Mouse (Mus musculus) gastrocnemius, adult 8-10 months (tissue): Measurements from ENCODE around the gene Kcnj14. TPM values are rescaled to one million over a fixed set of nuclear protein-coding genes. Genes with fewer than 3 reads are reported as not detected.

ENCODE experiments used
- DNase-seq, 2 experiments: peaks; one replicate each; pipeline ENCODE4 v3.0.0; 2022; ENCODE audit warnings: low spot score in 2 of 2
- total RNA-seq, 4 experiments: library from RNA; stranded (reverse); gene quantifications; 2 replicates each; pipeline ENCODE4 v1.2.4; 2022

The Kcnj14 gene
- under 1 TPM in 2 of 4 experiments, not detected in 2; 0.11 to 0.29 TPM for total RNA-seq

GRCm38 (mm10) chr7:45824598-45824997, at the start of gene Kcnj14:
TSS of gene Kcnj14 (minus strand) at chr7:45824782.
- no peak for DNase-seq

DNA sequence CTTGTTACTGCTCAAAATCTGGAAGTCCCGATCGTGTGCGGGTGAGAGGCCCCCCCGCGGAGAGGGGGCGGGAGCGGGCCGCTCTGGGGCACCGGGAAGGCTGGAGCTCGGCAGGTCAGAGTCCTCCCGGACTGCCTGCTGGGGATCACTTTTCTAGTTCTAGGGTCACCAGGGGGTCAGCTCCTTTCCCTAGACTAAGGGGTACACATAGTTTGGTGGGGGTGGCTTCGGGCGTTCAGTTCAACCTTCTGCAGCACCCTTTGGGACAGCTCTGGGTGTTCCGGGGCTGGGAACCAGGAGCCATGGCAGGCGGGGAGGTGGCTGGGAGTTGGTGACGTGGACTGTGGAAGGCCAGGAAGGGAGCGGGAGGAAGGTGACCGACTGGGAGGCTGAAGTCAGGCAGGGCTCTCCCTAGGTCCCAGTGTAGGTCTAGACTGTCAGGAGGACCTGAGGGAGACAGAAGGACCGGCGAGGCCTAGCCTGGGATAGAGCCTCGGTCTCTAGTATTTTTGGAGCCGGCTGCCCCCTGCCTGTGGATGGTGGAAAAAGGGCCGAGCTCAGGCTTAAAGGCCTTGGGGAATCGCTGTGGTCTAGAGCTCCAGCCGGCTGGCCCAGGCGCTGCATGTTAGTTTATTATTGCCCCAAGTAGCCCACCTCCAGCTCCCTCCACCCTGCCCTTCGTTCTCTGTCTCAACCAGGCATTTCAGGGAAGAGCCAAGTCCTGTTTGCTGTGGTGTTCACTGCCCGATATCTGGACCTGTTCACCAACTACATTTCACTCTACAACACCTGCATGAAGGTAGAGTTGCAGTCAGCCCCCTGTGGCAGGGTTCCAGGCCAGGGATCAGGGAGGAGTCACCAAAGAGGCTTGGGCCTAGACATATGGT, 48.7 kb upstream of the Kcnj14 start:
- peak in 1 of 2 experiments; percentile 17 for DNase-seq

DNA sequence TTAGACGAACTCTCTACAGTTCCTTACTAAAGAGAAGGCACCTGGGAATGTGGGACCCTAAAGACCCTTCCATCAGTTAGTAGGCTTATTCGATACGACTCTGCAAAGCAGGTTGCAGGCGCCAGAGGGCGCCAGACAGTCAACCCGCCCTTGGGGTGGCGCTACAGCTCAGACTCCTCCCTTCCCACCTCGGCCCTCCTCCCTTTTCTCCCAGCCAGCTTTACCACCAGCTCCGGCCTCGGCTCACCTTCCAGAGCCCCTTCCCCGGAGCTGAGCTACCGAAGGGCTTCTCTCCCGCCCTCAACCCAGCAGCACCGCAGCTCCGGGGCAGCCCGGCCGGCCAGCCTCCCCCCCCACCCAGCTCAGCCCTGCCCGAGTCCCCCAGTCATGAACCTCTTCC, 48.0 kb upstream of the Kcnj14 start, which contains the start of gene Kdelr1:
TSS of gene Kdelr1 (plus strand) at position 149 of the 400 bp plus-strand sequence.
- DNase-seq: peak; percentile 73 to 82

- DNase-seq: no peak
These were observed 45.9 kb upstream of the Kcnj14 start for GRCm38 (mm10) chr7:45870282-45871058.

DNA sequence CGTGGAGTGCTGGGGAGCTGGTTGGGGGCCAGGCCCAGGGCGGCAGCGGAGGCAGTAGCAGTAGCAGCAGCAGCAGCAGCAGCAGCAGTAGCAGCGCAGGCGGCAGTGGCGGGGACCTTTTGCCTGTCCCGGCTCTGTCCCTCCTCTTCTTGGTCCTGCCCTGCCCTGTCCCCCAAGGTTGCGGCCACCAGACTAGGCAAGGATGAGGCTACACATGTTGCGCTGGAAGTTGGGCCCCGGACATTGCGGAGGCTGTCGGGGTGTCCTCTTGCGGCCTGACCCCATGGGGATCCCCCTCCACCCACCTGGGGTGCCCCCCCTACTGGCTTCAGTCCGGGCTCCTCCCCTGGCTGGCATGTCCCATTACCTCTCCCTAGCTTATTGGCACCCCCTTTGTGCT, 45.2 kb upstream of the Kcnj14 start:
- DNase-seq: no peak

GRCm38 (mm10) chr7:45869107-45869670, 44.6 kb upstream of the Kcnj14 start:
- no peak for DNase-seq

- no peak for DNase-seq
These were observed 43.3 kb upstream of the Kcnj14 start for GRCm38 (mm10) chr7:45867871-45868270.

- DNase-seq: peak; percentile 87 to 89
These were observed 41.6 kb upstream of the Kcnj14 start for GRCm38 (mm10) chr7:45865925-45866910.

DNA sequence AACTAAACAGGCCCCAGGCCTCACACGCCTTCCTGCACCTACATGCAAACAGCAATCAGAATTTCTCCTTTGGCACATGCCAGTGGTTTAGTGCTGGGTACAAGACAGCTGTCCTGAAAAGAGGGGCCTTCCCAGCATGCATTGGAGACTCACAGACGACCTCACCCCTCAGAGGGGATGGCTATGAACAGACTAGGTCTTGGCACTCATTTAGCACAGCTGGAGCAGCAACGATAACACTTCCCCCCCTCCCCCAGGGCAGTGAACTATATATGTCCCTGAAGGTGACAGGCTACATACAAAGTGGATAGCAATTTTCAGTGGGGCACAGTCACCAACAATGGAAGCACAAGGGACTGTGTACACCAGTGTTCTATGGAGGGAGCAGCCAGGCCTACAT, 39.9 kb upstream of the Kcnj14 start:
- no peak for DNase-seq

GRCm38 (mm10) chr7:45862804-45863203, 38.2 kb upstream of the Kcnj14 start:
- DNase-seq: no peak

- DNase-seq: no peak
These were observed 34.4 kb upstream of the Kcnj14 start for GRCm38 (mm10) chr7:45859008-45859407.

GRCm38 (mm10) chr7:45856950-45857901, 32.6 kb upstream of the Kcnj14 start:
- no peak for DNase-seq

- no peak for DNase-seq
These were observed 28.5 kb upstream of the Kcnj14 start for GRCm38 (mm10) chr7:45853089-45853488.

DNA sequence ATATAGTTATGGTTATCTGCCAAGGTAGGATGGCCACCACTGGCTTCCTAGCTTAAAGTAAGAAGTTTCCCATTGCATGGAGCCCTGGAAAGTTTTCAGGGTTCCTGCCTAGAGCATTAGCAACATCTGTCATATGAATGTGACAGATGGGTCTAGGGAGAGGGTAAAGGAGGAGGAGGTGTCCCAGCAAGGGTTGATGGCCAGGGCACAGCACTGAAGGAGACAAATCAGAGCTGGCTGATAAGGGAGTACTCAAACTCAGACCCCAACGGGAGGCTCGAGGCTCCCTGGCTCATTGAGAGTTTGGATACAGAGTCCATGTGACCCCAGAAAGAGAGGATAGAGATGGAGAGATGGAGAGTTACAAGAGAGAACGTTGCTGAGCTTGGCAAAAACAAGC, 26.1 kb upstream of the Kcnj14 start:
- DNase-seq: no peak

- no peak for DNase-seq
These were observed 24.0 kb upstream of the Kcnj14 start for GRCm38 (mm10) chr7:45848447-45849027.

- DNase-seq: no peak
These were observed 18.6 kb upstream of the Kcnj14 start for GRCm38 (mm10) chr7:45842950-45843744.

DNA sequence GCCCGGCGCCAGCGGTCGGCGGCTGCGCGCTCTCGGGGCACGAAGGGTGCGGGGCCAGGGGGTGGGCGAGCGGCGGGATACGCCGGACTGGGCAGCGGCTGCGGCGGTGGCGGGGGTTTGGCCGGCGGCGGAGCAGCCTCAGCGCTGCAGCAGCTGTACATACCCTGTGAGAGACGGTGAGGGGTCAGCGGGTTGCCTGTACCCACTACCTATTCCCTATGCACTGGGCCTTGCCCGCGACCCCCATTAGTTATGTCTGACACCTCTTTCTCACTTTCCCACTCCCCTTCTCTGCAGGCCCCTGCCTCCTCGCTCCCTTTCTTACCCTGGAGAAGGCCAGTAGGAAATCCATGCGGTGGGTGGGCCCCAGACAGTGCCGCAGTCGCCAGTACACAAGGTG, 9.3 kb upstream of the Kcnj14 start:
- no peak for DNase-seq

DNA sequence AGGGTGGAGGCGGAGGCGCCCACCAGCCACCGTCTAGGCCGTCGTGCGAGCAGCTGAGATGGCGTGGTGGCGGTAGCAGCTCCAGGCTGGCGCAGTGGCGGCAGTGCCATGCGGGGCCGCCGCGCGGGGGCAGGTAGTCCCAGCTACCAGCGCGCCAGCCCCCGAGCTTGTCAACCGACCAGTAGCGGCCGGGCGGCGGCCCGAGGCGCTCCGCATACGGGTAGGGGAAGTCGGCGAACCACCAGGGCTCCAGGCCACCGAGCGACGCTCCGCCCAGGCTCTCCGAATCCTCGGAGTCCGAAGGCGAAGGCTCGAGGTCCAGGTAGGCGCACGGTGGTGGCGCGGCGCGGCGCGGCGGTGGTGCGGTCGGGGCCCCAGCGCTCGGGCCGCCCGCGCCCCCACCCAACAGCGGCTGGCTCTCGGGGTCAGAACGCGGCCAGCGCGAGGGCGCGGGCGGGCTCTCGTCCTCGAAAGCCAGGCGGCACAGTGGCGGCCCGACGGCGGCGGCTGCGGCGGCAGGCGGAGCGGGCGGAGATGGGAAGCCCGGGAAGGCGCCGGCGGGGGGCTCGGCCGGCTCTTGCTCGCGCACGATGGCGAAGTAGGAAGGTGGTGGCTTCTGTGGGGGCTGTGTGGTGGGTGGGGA, 8.7 kb upstream of the Kcnj14 start:
- DNase-seq: no peak
